Mouse (Mus musculus): ENCODE data around the gene Ccdc151. TPM values are rescaled to one million over a fixed set of nuclear protein-coding genes. Genes with fewer than 3 reads are reported as not detected.

Ccdc151 gene
- polyA plus RNA-seq, 1 experiment: 0.14 TPM

DNA sequence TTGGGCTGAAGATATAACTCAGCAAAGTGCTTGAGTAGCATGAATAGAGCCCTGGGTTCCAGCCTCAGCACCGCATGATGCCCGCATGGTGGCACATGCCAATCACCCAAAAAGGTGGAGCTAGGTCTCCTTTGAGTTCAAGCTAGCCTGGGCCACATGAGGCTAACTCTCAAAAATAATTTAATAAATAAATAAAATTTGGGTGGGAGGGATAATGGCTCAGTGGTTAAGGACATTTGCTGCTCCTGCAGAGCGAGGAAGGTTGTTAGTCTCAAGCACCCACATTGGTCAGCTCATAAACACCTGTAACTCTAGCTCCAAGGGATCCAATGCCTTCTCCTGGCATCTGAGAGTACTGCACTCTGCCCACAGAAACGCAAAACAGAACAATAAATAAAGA lies 801 bp downstream of the Ccdc151 start:
- DNase-seq (ENCODE audit: low read depth, low spot score): no peak
- WGBS: 86% methylated on average over 4 of the region's 4 CpGs

DNA sequence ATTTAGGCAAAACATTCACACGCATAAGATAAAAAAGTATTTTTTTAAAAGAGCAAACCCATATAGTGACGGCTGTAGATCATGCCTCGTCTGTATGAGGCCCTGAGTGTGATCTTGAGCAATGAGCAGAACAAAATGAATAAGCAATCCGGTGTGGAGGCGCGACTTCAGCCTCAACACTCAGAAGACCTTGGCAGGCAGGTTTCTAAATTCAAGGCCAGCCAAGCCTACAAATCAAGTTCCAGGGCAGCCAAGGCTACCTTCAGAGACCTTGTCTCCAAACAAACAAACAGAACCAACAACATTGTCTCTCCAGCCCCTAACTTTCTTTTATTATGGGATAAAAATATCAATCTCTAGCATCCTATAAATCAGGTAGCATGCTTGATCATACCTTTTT lies 2.1 kb downstream of the Ccdc151 start:
- WGBS: 93% methylated on average over 6 of the region's 6 CpGs
- no peak for DNase-seq (ENCODE audit: low read depth, low spot score)

- DNase-seq (ENCODE audit: low read depth, low spot score): no peak
- WGBS: 77% methylated on average over 3 of the region's 3 CpGs
Measured at GRCm38 (mm10) chr9:21996178-21996867, 6.1 kb downstream of the Ccdc151 start.

DNA sequence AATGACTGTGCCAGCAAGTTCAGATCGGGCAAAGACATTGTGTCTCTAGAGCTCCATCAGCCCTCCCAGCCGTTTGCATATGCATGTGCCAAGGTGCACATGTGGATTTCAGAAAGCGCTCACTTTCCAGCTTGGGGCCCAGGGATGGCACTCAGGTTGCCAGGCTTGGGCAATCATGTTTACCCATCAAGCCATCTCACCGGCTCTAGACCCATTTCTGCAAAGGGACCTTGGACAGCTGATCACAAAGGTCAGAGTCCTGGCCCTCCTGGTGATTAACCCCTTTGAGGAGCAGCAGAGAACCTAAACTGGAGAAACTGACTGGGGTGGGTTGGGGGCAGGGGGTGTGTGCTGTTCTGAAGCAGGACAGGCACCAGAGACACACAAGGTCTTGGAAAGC lies 10.2 kb downstream of the Ccdc151 start:
- DNase-seq (ENCODE audit: low read depth, low spot score): no peak
- WGBS: 62% methylated on average over 4 of the region's 4 CpGs

GRCm38 (mm10) chr9:21989230-21990110 lies 13.0 kb downstream of the Ccdc151 start, which contains the start of gene Rgl3:
Rgl3 (minus strand) TSS chr9:21989446.
- DNase-seq (ENCODE audit: low read depth, low spot score): no peak
- WGBS: 2% methylated on average over 42 of the region's 42 CpGs

DNA sequence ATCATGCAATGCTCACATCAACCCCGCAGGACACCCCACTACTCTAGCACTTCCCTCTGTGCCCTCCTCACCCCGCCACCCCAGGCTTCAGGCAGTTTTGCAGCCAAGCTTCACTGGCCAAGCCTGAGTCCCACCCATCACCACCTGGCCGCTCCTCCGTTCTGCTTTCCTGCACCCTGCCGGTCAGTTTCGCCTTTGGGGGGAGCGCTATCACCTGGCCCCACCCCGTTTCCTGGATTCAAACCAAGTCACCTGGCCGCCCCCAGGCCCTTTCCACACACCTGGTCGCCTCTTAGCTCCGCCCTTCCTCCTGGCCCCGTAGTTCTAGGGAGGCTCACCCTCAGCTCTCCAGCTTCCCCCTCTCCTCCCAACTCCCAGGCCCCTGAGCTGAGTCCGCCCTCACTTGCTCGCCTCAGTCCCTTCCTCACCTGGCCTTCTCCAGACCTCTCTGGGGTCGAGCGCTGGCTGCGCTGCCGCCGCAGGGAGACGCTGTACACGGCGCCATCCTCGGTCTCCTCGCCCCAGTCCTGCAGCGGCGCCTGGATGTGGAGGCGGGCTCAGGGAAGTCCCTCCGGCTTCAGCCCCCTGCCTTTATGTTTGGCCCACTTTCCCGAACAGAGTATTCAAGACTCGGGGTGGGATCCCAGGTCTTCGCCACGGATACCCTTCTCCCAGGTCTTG lies 13.9 kb downstream of the Ccdc151 start:
- DNase-seq (ENCODE audit: low read depth, low spot score): no peak
- 3% methylated on average over 32 of the region's 32 CpGs for WGBS

DNA sequence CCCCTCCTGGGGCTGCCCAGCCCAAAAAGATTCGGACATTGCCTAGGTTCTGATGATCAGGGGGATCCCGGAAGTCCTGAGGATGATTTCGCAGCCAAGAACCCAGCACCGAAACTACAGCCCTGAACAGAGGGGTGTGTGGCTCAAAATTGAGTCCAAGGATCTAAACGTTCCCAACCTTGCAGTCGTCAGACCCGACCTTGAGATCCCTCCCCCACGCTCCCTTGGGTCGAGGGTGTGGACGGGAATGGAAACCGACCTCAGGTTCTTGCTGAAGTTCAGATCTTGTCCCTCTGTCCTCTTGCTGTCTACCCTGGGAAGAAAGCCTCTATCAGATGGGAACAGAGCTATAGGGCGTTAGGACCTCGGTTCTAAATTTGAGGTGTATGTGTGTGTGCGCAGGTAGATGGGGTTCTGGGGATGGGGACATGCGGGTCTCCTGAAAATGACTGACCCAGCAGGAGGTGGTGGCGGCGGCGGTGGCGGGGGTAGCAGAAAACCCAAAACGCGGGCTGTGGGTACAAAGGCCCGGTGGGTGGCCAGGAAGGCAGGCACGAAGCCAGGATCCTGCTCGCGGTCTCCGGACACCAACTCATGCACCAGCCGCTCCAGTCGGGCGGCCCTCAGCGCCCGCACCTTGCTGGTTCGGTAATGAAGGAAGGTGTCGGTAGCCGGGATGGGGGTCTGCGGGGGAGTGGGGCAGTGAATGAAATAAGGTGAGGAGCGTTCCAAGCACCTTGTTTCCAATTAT lies 14.7 kb downstream of the Ccdc151 start:
- WGBS: 22% methylated on average over 36 of the region's 36 CpGs
- DNase-seq (ENCODE audit: low read depth, low spot score): no peak

GRCm38 (mm10) chr9:21983911-21984310 lies 18.5 kb downstream of the Ccdc151 start:
- DNase-seq (ENCODE audit: low read depth, low spot score): no peak
- WGBS: 45% methylated on average over 3 of the region's 3 CpGs

DNA sequence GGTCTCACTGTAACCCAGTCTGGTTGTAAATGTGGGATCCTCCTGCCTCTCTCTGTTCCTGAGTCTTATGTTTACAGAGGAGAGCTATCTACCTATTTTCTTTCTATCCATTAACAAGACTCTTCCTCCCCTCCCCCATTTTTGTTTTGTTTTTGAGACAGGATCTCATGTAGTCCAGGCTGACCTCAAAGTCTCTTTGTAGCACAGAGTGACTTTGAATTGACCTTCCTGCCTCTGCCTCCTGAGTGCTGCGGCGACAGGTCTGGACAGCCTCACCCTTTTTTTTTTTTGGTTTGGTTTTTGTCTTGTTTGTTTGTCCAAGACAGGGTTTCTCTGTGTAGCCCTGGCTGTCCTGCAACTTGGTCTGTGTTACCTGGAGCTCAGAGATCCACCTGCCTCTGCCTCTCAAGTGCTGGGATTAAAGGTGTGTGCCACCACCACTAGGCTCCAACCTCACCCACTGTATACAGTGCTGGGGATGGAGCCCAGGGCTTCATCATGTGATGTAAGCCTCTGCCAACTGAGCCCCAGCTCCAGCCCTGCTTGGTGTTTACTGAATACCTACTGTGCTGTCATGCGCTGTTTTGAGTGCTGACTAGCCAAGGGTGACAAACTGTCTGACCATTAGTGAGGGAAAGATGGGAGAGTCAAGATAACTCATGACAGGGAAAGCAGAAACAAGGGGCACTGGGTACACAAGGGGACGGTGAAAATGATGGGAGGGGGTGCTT lies 23.9 kb downstream of the Ccdc151 start:
- WGBS: 84% methylated on average over 4 of the region's 4 CpGs
- no peak for DNase-seq (ENCODE audit: low read depth, low spot score)

- 38% methylated on average over 2 of the region's 2 CpGs for WGBS
- no peak for DNase-seq (ENCODE audit: low read depth, low spot score)
Measured at GRCm38 (mm10) chr9:21977972-21978371, 24.5 kb downstream of the Ccdc151 start.

- WGBS: 80% methylated on average over 5 of the region's 5 CpGs
- no peak for DNase-seq (ENCODE audit: low read depth, low spot score)
Measured at GRCm38 (mm10) chr9:21977331-21977730, 25.1 kb downstream of the Ccdc151 start.

- no peak for DNase-seq (ENCODE audit: low read depth, low spot score)
- WGBS: 78% methylated on average over 10 of the region's 10 CpGs
Measured at GRCm38 (mm10) chr9:21976626-21977175, 25.7 kb downstream of the Ccdc151 start.

DNA sequence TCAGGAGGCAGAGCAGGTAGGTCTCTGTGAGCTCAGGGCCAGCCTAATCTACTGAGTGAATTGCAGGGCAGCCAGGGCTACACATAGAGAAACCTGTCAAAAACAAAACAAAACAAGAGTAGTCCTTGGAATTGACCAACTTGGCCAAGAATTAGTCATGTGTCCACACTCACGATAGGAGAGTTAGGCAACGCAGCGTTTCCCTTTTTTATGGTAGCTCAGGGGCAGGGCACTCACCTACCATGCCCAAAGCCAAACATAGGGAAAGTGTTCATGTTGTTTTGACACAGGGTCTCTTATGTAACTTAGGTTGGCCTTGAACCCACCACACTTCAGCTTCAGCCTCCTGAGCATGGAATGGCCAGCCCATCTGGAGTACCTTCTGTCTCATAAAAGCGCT lies 33.1 kb downstream of the Ccdc151 start:
- DNase-seq (ENCODE audit: low read depth, low spot score): no peak
- 56% methylated on average over 4 of the region's 4 CpGs for WGBS

DNA sequence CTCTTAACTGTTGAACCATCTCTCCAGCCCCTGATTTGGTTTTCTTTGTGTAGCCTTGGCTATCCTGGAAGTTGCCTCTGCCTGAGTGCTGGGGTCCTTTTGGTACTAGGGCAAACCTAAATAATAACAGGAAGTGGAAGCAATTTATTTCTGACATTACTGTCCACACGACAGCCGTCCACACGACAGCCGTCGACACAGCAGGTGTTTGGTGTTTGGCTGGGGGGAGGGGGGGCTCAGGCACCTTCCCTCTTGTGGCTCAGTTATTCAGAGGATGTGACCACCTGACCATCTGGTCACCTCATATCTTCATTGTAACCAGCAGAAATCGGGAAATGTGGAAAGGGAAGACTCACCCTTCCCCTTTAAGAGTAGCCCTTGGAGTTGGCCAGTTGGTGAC lies 33.6 kb downstream of the Ccdc151 start:
- no peak for DNase-seq (ENCODE audit: low read depth, low spot score)
- WGBS: 57% methylated on average over 6 of the region's 6 CpGs

DNA sequence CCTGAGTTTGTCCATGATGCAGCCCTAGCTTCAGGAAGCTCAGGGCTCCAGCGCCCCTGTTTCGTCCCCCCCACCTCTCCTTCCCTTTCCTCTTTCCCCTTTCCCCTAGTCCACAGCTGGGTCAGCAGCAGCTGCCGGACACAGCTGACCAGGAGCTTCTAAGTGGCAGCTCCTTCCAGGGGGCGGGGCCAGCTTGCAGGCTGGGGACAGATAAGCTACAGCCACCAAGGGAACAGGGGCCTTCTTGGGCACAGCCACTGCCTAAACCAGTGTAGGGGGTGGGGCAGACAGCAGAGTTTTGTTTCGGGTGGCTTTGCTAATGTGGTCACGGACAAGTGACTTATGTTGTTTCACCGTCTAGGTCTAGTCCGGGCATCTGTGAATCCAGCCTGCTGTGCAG lies 39.0 kb downstream of the Ccdc151 start, which contains the start of gene Epor:
Gene Epor (minus strand): TSS at position 90 of the 400 bp plus-strand sequence.
- WGBS: 39% methylated on average over 8 of the region's 8 CpGs
- DNase-seq (ENCODE audit: low read depth, low spot score): no peak

DNA sequence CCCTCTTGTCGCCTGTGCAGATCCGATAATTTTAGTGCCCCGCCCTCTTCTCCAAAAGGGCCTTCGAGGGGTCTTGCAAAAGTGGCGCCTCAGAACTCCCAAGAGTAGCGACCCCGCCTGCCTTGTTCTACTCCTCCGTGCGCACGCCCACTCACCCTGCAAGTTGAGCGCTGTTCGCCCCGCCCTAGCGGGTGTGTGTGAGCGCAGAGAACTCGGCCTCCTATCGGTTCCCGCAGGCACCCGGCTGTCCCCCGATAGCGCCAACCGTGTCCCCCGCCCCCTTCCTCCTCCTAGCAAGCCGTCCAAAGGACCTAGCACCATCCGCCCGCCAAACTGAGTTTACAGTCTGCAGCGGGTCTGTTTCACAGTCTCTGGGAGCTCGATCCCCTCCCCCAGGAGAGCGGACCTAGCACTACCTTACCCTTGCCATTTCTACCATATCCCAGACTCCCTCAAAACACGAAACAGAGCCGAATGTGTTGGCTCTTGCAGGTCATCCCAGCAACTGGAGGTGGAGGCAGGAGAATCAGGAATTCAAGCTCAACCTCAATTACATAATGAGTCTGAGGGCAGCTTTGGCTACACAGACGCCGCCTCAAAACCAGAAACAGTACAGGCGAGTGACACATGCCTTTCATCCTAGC lies 39.9 kb downstream of the Ccdc151 start:
- DNase-seq (ENCODE audit: low read depth, low spot score): no peak
- WGBS: 3% methylated on average over 34 of the region's 34 CpGs

DNA sequence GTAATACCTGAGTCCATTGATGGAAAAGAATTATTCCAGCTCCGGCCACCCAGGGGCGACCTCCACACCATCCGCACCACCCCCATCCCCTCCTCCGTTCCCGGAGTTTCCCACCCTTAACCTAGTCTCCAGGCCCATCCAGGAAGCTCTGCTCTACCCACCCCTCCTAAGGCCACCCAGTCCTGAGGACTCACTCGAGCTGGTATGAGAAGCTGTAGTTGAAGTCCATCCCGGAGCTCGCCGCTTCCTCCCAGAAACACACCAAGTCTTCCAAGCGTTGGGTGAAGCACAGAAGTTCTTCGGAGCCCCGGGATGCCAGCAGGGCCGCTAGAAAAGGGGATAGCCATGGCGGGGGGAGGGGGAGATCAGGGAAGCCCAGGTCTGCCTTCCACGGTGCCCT lies 40.4 kb downstream of the Ccdc151 start:
- no peak for DNase-seq (ENCODE audit: low read depth, low spot score)
- WGBS: under 1% methylated on average over 15 of the region's 15 CpGs

DNA sequence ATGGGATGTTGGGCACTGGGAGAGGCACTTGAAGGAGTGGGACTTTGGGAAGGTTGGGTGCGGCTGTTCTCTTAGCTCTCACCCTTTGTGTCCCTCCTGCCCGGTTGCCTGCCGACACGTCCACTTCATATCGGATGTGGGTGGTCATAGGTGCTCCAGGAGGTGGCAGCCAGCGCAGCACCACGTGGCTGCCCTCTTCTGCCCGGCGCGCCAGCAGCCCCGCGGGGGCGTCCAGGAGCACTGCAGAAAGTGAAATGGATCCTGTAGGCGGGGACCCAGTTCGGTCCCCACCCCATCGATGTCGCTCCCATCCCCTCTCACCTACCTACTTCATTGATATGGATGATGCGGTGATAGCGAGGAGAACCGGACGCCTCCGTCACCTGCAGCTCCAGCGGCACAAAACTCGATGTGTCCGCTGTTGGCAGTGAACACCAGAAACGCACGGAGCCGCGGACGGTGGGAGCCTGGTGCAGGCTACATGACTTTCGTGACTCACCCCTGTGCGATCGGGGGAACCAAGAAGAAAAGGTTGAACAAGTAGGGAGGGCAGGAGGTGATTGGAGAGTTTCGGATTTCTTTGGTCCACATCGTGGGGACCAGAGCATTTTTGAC lies 41.0 kb downstream of the Ccdc151 start:
- no peak for DNase-seq (ENCODE audit: low read depth, low spot score)
- 6% methylated on average over 35 of the region's 35 CpGs for WGBS
